Mouse (Mus musculus) spleen, adult 2 months (tissue): ENCODE measurements around the gene Nup54. TPM values are rescaled to one million over a fixed set of nuclear protein-coding genes. Genes with fewer than 3 reads are reported as not detected.

ENCODE experiments used
- DNase-seq, 2 experiments: peaks; one replicate each; pipeline versions ENCODE4 v3.0.0 to v3.0.0-alpha.2; 2012 to 2021; ENCODE audit warnings: low spot score in 2 of 2, low read depth in 1 of 2
- H3K27ac ChIP-seq: fragments of 200-500 bp; 2 replicates; pipeline ENCODE4 v1.5.1; 2012; ENCODE audit warnings: low read length, inconsistent platforms; ENCODE audit not compliant: insufficient read depth
- H3K27me3 ChIP-seq: fragments of 200-500 bp; 2 replicates; pipeline ENCODE4 v1.6.1; 2012; ENCODE audit warnings: mild to moderate bottlenecking, moderate library complexity, low read length, inconsistent platforms; ENCODE audit not compliant: control insufficient read depth, insufficient read depth
- H3K36me3 ChIP-seq: fragments of 200-500 bp; 2 replicates; pipeline ENCODE4 v1.6.1; 2012; ENCODE audit warnings: mild to moderate bottlenecking, low read length, inconsistent platforms; ENCODE audit not compliant: control insufficient read depth, insufficient read depth
- H3K4me1 ChIP-seq: fragments of 200-500 bp; 2 replicates; pipeline ENCODE4 v1.6.1; 2011; ENCODE audit warnings: inconsistent platforms; ENCODE audit not compliant: control insufficient read depth, insufficient read depth, insufficient read length
- H3K4me3 ChIP-seq: fragments of 200-500 bp; 2 replicates; pipeline ENCODE4 v1.5.1; 2011; ENCODE audit warnings: mild to moderate bottlenecking, inconsistent platforms; ENCODE audit not compliant: insufficient read depth, insufficient read length; ENCODE audit errors: extremely low read depth
- CTCF ChIP-seq: fragments of 200-500 bp; IDR thresholded peaks from 2 replicates; pipeline ENCODE4 v1.5.1; 2011; ENCODE audit warnings: mild to moderate bottlenecking, inconsistent platforms; ENCODE audit not compliant: insufficient read depth, insufficient read length, insufficient replicate concordance; ENCODE audit errors: extremely low read depth
- POLR2A ChIP-seq: fragments of 200-500 bp; IDR thresholded peaks from 2 replicates; pipeline ENCODE4 v1.6.1; 2011; ENCODE audit warnings: low read depth, low read length, inconsistent platforms
- WGBS: fragments of 180-500 bp; shearing (Covaris S2); methylation state at CpG from one replicate; pipeline ENCODE4 v1.1.7; 2018; 5-methylcytosine and 5-hydroxymethylcytosine counted together
- polyA plus RNA-seq: library from polyadenylated mRNA; depleted of rRNA; stranded (reverse); fragments of >200 nt; gene quantifications from 2 replicates; pipeline ENCODE4 v1.2.3, GENCODE M21; 2012

The Nup54 gene
- polyA plus RNA-seq, 1 experiment: 12.4 TPM

GRCm38 (mm10) chr5:92465511-92465910 lies 30.5 kb upstream of the Nup54 start:
- TF ChIP-seq POLR2A (no peak), CTCF (no peak)
- Histone ChIP-seq H3K27ac (no peak overlapping the region), H3K27me3 (no peaks in the 10 kb centered on the region), H3K4me3 (no peak overlapping the region), H3K4me1 (peaks cover 6% of the 10 kb centered on the region; the same call in 1 of the 2 replicates), H3K36me3 (peaks cover 3% of the 10 kb centered on the region)
- 84% methylated on average over 5 of the region's 5 CpGs for WGBS
- DNase-seq: no peak

GRCm38 (mm10) chr5:92461321-92461720 lies 26.3 kb upstream of the Nup54 start:
- H3K27ac ChIP-seq: no peak overlapping the region
- WGBS: 53% methylated on average over 5 of the region's 5 CpGs
- DNase-seq: peak; percentile 12 to 69
- no peaks in the 10 kb centered on the region for H3K27me3 ChIP-seq
- no peak overlapping the region for H3K4me3 ChIP-seq
- TF ChIP-seq CTCF (peak; percentile 78; the same call in 1 of the 2 replicates), POLR2A (no peak)
- peaks cover 16% of the 10 kb centered on the region for H3K36me3 ChIP-seq
- no peaks in the 10 kb centered on the region for H3K4me1 ChIP-seq

GRCm38 (mm10) chr5:92458726-92459125 lies 23.7 kb upstream of the Nup54 start:
- TF ChIP-seq POLR2A (no peak), CTCF (no peak)
- WGBS: 90% methylated on average over 5 of the region's 5 CpGs
- DNase-seq: no peak
- H3K4me1 ChIP-seq: no peaks in the 10 kb centered on the region
- peaks cover 25% of the 10 kb centered on the region for H3K36me3 ChIP-seq
- H3K27ac ChIP-seq: no peak overlapping the region
- H3K27me3 ChIP-seq: no peaks in the 10 kb centered on the region
- no peak overlapping the region for H3K4me3 ChIP-seq

- no peak for DNase-seq
- TF ChIP-seq CTCF (no peak), POLR2A (no peak)
- Histone ChIP-seq H3K36me3 (peaks cover 31% of the 10 kb centered on the region), H3K27ac (no peak overlapping the region), H3K4me3 (no peak overlapping the region), H3K4me1 (peaks cover 2% of the 10 kb centered on the region; the same call in 1 of the 2 replicates), H3K27me3 (no peaks in the 10 kb centered on the region)
- 74% methylated on average over 2 of the region's 2 CpGs for WGBS
Observed at GRCm38 (mm10) chr5:92457410-92457809, 22.4 kb upstream of the Nup54 start.

GRCm38 (mm10) chr5:92452876-92453275 lies 17.9 kb upstream of the Nup54 start:
- Histone ChIP-seq H3K4me1 (peaks cover 2% of the 10 kb centered on the region; the same call in 1 of the 2 replicates), H3K27me3 (no peaks in the 10 kb centered on the region), H3K36me3 (peaks cover 37% of the 10 kb centered on the region), H3K27ac (no peak overlapping the region), H3K4me3 (no peak overlapping the region)
- DNase-seq: no peak
- TF ChIP-seq CTCF (no peak), POLR2A (no peak)
- WGBS: 67% methylated on average over 5 of the region's 5 CpGs

- WGBS: 93% methylated on average over 5 of the region's 5 CpGs
Observed at GRCm38 (mm10) chr5:92446736-92447135, 11.7 kb upstream of the Nup54 start.

GRCm38 (mm10) chr5:92445016-92445415 lies 10.0 kb upstream of the Nup54 start:
- TF ChIP-seq POLR2A: no peak
- no peak for TF ChIP-seq CTCF
- H3K4me1 ChIP-seq: no peaks in the 10 kb centered on the region
- H3K27ac ChIP-seq: no peak overlapping the region
- DNase-seq: no peak
- WGBS: 91% methylated on average over 2 of the region's 2 CpGs
- peaks cover 24% of the 10 kb centered on the region for H3K36me3 ChIP-seq
- H3K4me3 ChIP-seq: no peak overlapping the region
- no peaks in the 10 kb centered on the region for H3K27me3 ChIP-seq

More at GRCm38 (mm10) chr5:92446736-92447135, 11.7 kb upstream of the Nup54 start:
- H3K27ac ChIP-seq: no peak overlapping the region
- H3K36me3 ChIP-seq: peaks cover 29% of the 10 kb centered on the region
- no peak overlapping the region for H3K4me3 ChIP-seq
- DNase-seq: no peak
- no peaks in the 10 kb centered on the region for H3K4me1 ChIP-seq
- TF ChIP-seq CTCF (no peak), POLR2A (no peak)
- H3K27me3 ChIP-seq: no peaks in the 10 kb centered on the region
